Mouse (Mus musculus) olfactory bulb, adult 2 months (tissue): ENCODE measurements around the gene Abcg4.

Experiments used
- CTCF ChIP-seq: fragments of 200-500 bp; IDR thresholded peaks from 2 replicates; pipeline ENCODE4 v1.5.1; 2012; ENCODE audit warnings: low read depth, mild to moderate bottlenecking, low read length, moderate library complexity; ENCODE audit not compliant: insufficient read depth
- POLR2A ChIP-seq: fragments of 200-500 bp; IDR thresholded peaks from 2 replicates; pipeline ENCODE4 v1.6.1; 2012; ENCODE audit warnings: mild to moderate bottlenecking, low read depth, low read length, moderate library complexity; ENCODE audit not compliant: insufficient read depth

GRCm38 (mm10) chr9:44327064-44327711 is 38.8 kb upstream of the Abcg4 start:
- TF ChIP-seq POLR2A (no peak), CTCF (no peak)
